Mouse (Mus musculus): ENCODE results near the gene Vax2. TPM values are rescaled to one million over a fixed set of nuclear protein-coding genes. Genes with fewer than 3 reads are reported as not detected.

Vax2 gene
- polyA plus RNA-seq, 1 experiment from 2014 or later = not detected

GRCm38 (mm10) chr6:83774781-83775563, 63.9 kb downstream of the Vax2 start:
- 1% methylated on average over 14 of the region's 14 CpGs for whole genome bisulfite sequencing
- H3K4me3 ChIP-seq = peak overlapping the region; percentile 77
- H3K4me2 ChIP-seq = peak overlapping the region; percentile 75
- peak; percentile 20 for ATAC-seq (ENCODE audit: borderline replicate concordance, extremely low read depth, low FRiP score, low TSS enrichment)
- no peaks in the 10 kb centered on the region for H3K9me3 ChIP-seq
- H3K27ac ChIP-seq = peak overlapping the region; percentile 80
- peaks cover 17% of the 10 kb centered on the region for H3K36me3 ChIP-seq
- no peaks in the 10 kb centered on the region for H3K27me3 ChIP-seq
- H3K9ac ChIP-seq = peak overlapping the region; percentile 86
- peaks cover 20% of the 10 kb centered on the region for H3K4me1 ChIP-seq

- peak within 1 kb of the TSS; percentile 86 for H3K9ac ChIP-seq
- H3K27me3 ChIP-seq = no peaks in the 10 kb centered on the region
- under 1% methylated on average over 45 of the region's 45 CpGs for WGBS
- peak within 1 kb of the TSS; percentile 77 for H3K4me3 ChIP-seq
- H3K36me3 ChIP-seq = peaks cover 15% of the 10 kb centered on the region
- peaks cover 20% of the 10 kb centered on the region for H3K4me1 ChIP-seq
- H3K4me2 ChIP-seq = peak within 1 kb of the TSS; percentile 75
- H3K27ac ChIP-seq = peak within 1 kb of the TSS; percentile 80
- no peaks in the 10 kb centered on the region for H3K9me3 ChIP-seq
- peak; percentile 96 for ATAC-seq (ENCODE audit: borderline replicate concordance, extremely low read depth, low FRiP score, low TSS enrichment)
Observed at GRCm38 (mm10) chr6:83775638-83776293, 64.7 kb downstream of the Vax2 start, which contains the start of gene Tex261. Tex261 (minus strand) TSS chr6:83775813.

- no peaks in the 10 kb centered on the region for H3K27me3 ChIP-seq
- WGBS = 71% methylated on average over 7 of the region's 7 CpGs
- no peak overlapping the region for H3K27ac ChIP-seq
- H3K36me3 ChIP-seq = no peaks in the 10 kb centered on the region
- H3K4me1 ChIP-seq = peaks cover 20% of the 10 kb centered on the region
- ATAC-seq (ENCODE audit: borderline replicate concordance, extremely low read depth, low FRiP score, low TSS enrichment) = no peak
- H3K9me3 ChIP-seq = no peaks in the 10 kb centered on the region
- no peak overlapping the region for H3K4me3 ChIP-seq
- H3K4me2 ChIP-seq = no peak overlapping the region
- no peak overlapping the region for H3K9ac ChIP-seq
Observed at GRCm38 (mm10) chr6:83778306-83778705, 67.2 kb downstream of the Vax2 start.

- WGBS = 8% methylated on average over 5 of the region's 5 CpGs
- no peak overlapping the region for H3K27ac ChIP-seq
- no peak overlapping the region for H3K4me3 ChIP-seq
- no peaks in the 10 kb centered on the region for H3K9me3 ChIP-seq
- no peak for ATAC-seq (ENCODE audit: borderline replicate concordance, extremely low read depth, low FRiP score, low TSS enrichment)
- no peaks in the 10 kb centered on the region for H3K27me3 ChIP-seq
- no peak overlapping the region for H3K4me2 ChIP-seq
- no peak overlapping the region for H3K9ac ChIP-seq
- no peaks in the 10 kb centered on the region for H3K36me3 ChIP-seq
- peaks cover 14% of the 10 kb centered on the region for H3K4me1 ChIP-seq
Observed at GRCm38 (mm10) chr6:83779026-83779425, 68.0 kb downstream of the Vax2 start.

GRCm38 (mm10) chr6:83786426-83786825, 75.4 kb downstream of the Vax2 start:
- no peaks in the 10 kb centered on the region for H3K27me3 ChIP-seq
- no peak overlapping the region for H3K4me2 ChIP-seq
- no peaks in the 10 kb centered on the region for H3K9me3 ChIP-seq
- H3K36me3 ChIP-seq = no peaks in the 10 kb centered on the region
- no peak for ATAC-seq (ENCODE audit: borderline replicate concordance, extremely low read depth, low FRiP score, low TSS enrichment)
- no peaks in the 10 kb centered on the region for H3K4me1 ChIP-seq
- no peak overlapping the region for H3K27ac ChIP-seq
- H3K4me3 ChIP-seq = no peak overlapping the region
- WGBS = 64% methylated on average over 3 of the region's 3 CpGs
- no peak overlapping the region for H3K9ac ChIP-seq

Other genes starting within 250 kb of the Vax2 start
- gene Dguok, start 204.3 kb upstream of the Vax2 start, polyA plus RNA-seq (2015; fragmentation: Nextera tagmentation; extraction: Ambion mirVana) = 78.5 and 80.3 TPM in 2 replicates
- gene Actg2, start 175.0 kb upstream of the Vax2 start, polyA plus RNA-seq (2015; fragmentation: Nextera tagmentation; extraction: Ambion mirVana) = 172 and 210 TPM in 2 replicates
- gene Stambp, start 138.5 kb upstream of the Vax2 start, polyA plus RNA-seq (2015; fragmentation: Nextera tagmentation; extraction: Ambion mirVana) = 21.0 and 23.3 TPM in 2 replicates
- not detected in 2 replicates for gene Clec4f, start 55.1 kb upstream of the Vax2 start, polyA plus RNA-seq (2015; fragmentation: Nextera tagmentation; extraction: Ambion mirVana)
- gene Cd207, start 33.4 kb upstream of the Vax2 start, polyA plus RNA-seq (2015; fragmentation: Nextera tagmentation; extraction: Ambion mirVana) = not detected in 2 replicates
- 0.35 and 0.45 TPM in 2 replicates for gene Atp6v1b1, start 31.7 kb downstream of the Vax2 start, polyA plus RNA-seq (2015; fragmentation: Nextera tagmentation; extraction: Ambion mirVana)
- not detected in 2 replicates for gene Ankrd53, start 51.4 kb downstream of the Vax2 start, polyA plus RNA-seq (2015; fragmentation: Nextera tagmentation; extraction: Ambion mirVana)
- gene Tex261, start 64.5 kb downstream of the Vax2 start, polyA plus RNA-seq (2015; fragmentation: Nextera tagmentation; extraction: Ambion mirVana) = 89.1 and 92.7 TPM in 2 replicates
- 55.5 and 59.1 TPM in 2 replicates for gene Nagk, start 83.7 kb downstream of the Vax2 start, polyA plus RNA-seq (2015; fragmentation: Nextera tagmentation; extraction: Ambion mirVana)
- 20.0 and 21.0 TPM in 2 replicates for gene Paip2b, start 120.5 kb downstream of the Vax2 start, polyA plus RNA-seq (2015; fragmentation: Nextera tagmentation; extraction: Ambion mirVana)
- gene Zfp638, start 155.8 kb downstream of the Vax2 start, polyA plus RNA-seq (2015; fragmentation: Nextera tagmentation; extraction: Ambion mirVana) = 57.7 and 59.1 TPM in 2 replicates